In the genomic region with DNA sequence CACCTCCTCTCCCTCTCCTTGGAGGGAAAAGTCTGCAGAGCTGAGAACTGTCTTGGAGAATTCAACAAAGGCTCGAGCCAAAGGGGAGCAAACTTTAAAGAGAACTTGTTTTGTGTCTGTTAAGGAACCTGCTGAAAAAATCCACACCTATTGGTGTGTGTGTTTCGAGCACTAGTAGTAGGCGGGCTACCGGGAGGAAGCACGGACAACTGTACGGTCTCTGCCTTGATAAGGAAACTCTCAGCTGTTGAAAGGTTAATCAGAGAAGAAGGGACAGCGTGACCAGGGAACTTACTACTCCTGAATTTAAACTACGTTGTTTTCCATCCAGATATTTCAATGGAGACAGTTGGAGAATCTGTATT, we compare ENCODE assay signal across 8 mouse cellular contexts.
DNase-seq lines count a peak whose midpoint lies in the region; ATAC-seq and TF ChIP-seq lines count a peak whose summit lies in the region.

No protein-coding gene starts in this region.

- peak overlapping the region; percentile 77 for H3K4me2 ChIP-seq in forebrain, embryonic 13.5 days
- peak overlapping the region; percentile 92 for H3K4me2 ChIP-seq in liver, embryonic 14.5 days (ENCODE audit: low read depth)

- H3K9me3 ChIP-seq in forebrain, embryonic 13.5 days (replicated peaks): no peaks in the 10 kb centered on the region
- H3K9me3 ChIP-seq in liver, embryonic 14.5 days (ENCODE audit: control insufficient read depth, low read length): no peaks in the 10 kb centered on the region

- no peak for TF ChIP-seq CTCF in heart, adult 2 months (IDR thresholded peaks at IDR 0.05)
- no peak for TF ChIP-seq CTCF in liver, embryonic 14.5 days (IDR thresholded peaks at IDR 0.05; ENCODE audit: low read depth)

- H3K4me1 ChIP-seq in heart, adult 2 months (ENCODE audit: control insufficient read depth, insufficient read depth, low read length): peaks cover 31% of the 10 kb centered on the region
- peaks cover 94% of the 10 kb centered on the region for H3K4me1 ChIP-seq in forebrain, embryonic 13.5 days
- peaks cover 45 to 62% of the 10 kb centered on the region in 2 experiments for H3K4me1 ChIP-seq in liver, embryonic 14.5 days (replicated peaks; ENCODE audit: control insufficient read depth in 2 of 2, insufficient read depth in 2 of 2, low read length in 1 of 2)

- ATAC-seq in forebrain, embryonic 13.5 days: no peak; the same call in none of the 2 replicates
- ATAC-seq in liver, embryonic 14.5 days (ENCODE audit: insufficient read depth): peak; percentile 63

- no peak for TF ChIP-seq EP300 in heart, adult 2 months (IDR thresholded peaks at IDR 0.05; ENCODE audit: insufficient read depth, low read depth, low read length)
- TF ChIP-seq EP300 in liver, embryonic 14.5 days (IDR thresholded peaks at IDR 0.05; ENCODE audit: low read depth): no peak

- intact Hi-C loops in heart, adult 2 months (cut with DNase I): loop anchor here (1.0 to 5.0 kb wide), 7 partner anchors 8 to 92 kb away; partner anchors contain the start of gene Prpf18
- intact Hi-C loops in heart, postnatal 10 days (cut with DNase I): loop anchor here (1.0 to 2.0 kb wide), 2 partner anchors 43 to 61 kb away; no protein-coding TSS in a partner anchor

- H3K27me3 ChIP-seq in heart, adult 2 months (ENCODE audit: control insufficient read depth, insufficient read depth, low read length): no peaks in the 10 kb centered on the region
- no peaks in the 10 kb centered on the region for H3K27me3 ChIP-seq in forebrain, embryonic 13.5 days
- no peaks in the 10 kb centered on the region for H3K27me3 ChIP-seq in liver, embryonic 14.5 days (ENCODE audit: control insufficient read depth, insufficient read depth, low read length)

- 2% methylated on average over 8 of the region's 8 CpGs for WGBS in heart, adult 2 months
- WGBS in forebrain, embryonic 13.5 days: under 1% methylated on average over 8 of the region's 8 CpGs
- 0% methylated on average over 8 of the region's 8 CpGs for WGBS in liver, embryonic 14.5 days (ENCODE audit: insufficient replicate concordance)

- peaks cover 16% of the 10 kb centered on the region for H3K36me3 ChIP-seq in heart, adult 2 months (ENCODE audit: control insufficient read depth, insufficient read depth, low read length)
- H3K36me3 ChIP-seq in forebrain, embryonic 13.5 days (ENCODE audit: poor library complexity, severe bottlenecking): no peaks in the 10 kb centered on the region; the same call in 1 of the 2 replicates
- peaks cover 22% of the 10 kb centered on the region for H3K36me3 ChIP-seq in liver, embryonic 14.5 days (replicated peaks; ENCODE audit: control insufficient read depth, insufficient read depth, low read depth)

- peak overlapping the region; percentile 56 for H3K9ac ChIP-seq in heart, adult 2 months (ENCODE audit: low read depth, low read length)
- peak overlapping the region; percentile 80 for H3K9ac ChIP-seq in forebrain, embryonic 13.5 days
- peak overlapping the region; percentile 92 for H3K9ac ChIP-seq in liver, embryonic 14.5 days (replicated peaks)

- H3K27ac ChIP-seq in heart, adult 2 months: peak overlapping the region; percentile 96
- H3K27ac ChIP-seq in forebrain, embryonic 13.5 days: peak overlapping the region; percentile 96
- H3K27ac ChIP-seq in liver, embryonic 14.5 days: peak overlapping the region; percentile 98

- DNase-seq in heart, adult 2 months: no peak
- no peak for DNase-seq in heart, postnatal 10 days
- peak; percentile 47 for DNase-seq in CD4-positive, CD25-positive, alpha-beta regulatory T cell, adult 2 months (ENCODE audit: low read depth, low spot score)
- DNase-seq in liver, embryonic 14.5 days (ENCODE audit: low read depth in 3 of 3, low spot score in 3 of 3): peak; percentile 71 to 74 (median 71)
- no peak for DNase-seq in urinary bladder, postnatal 4 days (ENCODE audit: low spot score in 2 of 2)
- DNase-seq in right cerebral cortex, postnatal 36 days (ENCODE audit: low spot score in 2 of 2): no peak
- no peak for DNase-seq in left cerebral cortex, adult 11 months (ENCODE audit: low spot score)

- no peak for TF ChIP-seq POLR2A in heart, adult 2 months (IDR thresholded peaks at IDR 0.05; ENCODE audit: insufficient read depth, low read depth, low read length)

- peaks cover 2% of the 10 kb centered on the region; the same call in 1 of the 2 replicates for H3K79me2 ChIP-seq in heart, adult 2 months (replicated peaks; ENCODE audit: control insufficient read depth, insufficient read depth, low read length)

- peak overlapping the region; percentile 69 for H3K4me3 ChIP-seq in heart, adult 2 months
- H3K4me3 ChIP-seq in forebrain, embryonic 13.5 days: peak overlapping the region; percentile 50
- peak overlapping the region; percentile 83 to 88 for H3K4me3 ChIP-seq in liver, embryonic 14.5 days (ENCODE audit: insufficient read depth in 1 of 2, low read depth in 2 of 2, low read length in 2 of 2)

Comparison
In these comparisons a context has a peak if more than half of its experiments do, and no peak if none do; other contexts are left out.
1. DNase-seq: peak in CD4-positive, CD25-positive, alpha-beta regulatory T cell, adult 2 months (single experiment) and liver, embryonic 14.5 days (3 of 3); none in heart, adult 2 months (0 of 2), heart, postnatal 10 days (0 of 2), urinary bladder, postnatal 4 days (0 of 2), right cerebral cortex, postnatal 36 days (0 of 2) and left cerebral cortex, adult 11 months (single experiment).
2. Peak in every context shown above with its lines, with median percentiles within 50 percentile points of each other: H3K27ac ChIP-seq, H3K4me3 ChIP-seq and H3K9ac ChIP-seq.